Mouse (Mus musculus): ENCODE measurements around the gene Btbd11. TPM values are rescaled to one million over a fixed set of nuclear protein-coding genes. Genes with fewer than 3 reads are reported as not detected.

Gene Btbd11
- polyA plus RNA-seq, 1 experiment from 2014 or later, result 0.39 TPM

- H3K4me3 ChIP-seq (ENCODE audit: low read depth, low read length), result no peak overlapping the region
- H3K36me3 ChIP-seq (ENCODE audit: control insufficient read depth, insufficient read depth), result no peaks in the 10 kb centered on the region
- H3K4me1 ChIP-seq (replicated peaks; ENCODE audit: control insufficient read depth, insufficient read depth, low read length), result no peaks in the 10 kb centered on the region
- no peak for TF ChIP-seq CTCF (IDR thresholded peaks at IDR 0.05; ENCODE audit: low read depth)
- H3K27ac ChIP-seq (ENCODE audit: low read depth, low read length), result no peak overlapping the region
- WGBS, result 83% methylated on average over 14 of the region's 14 CpGs
- no peaks in the 10 kb centered on the region for H3K27me3 ChIP-seq (replicated peaks; ENCODE audit: control insufficient read depth, insufficient read depth, low read length)
- no peak overlapping the region for H3K9ac ChIP-seq (ENCODE audit: low read depth, low read length)
- no peaks in the 10 kb centered on the region for H3K9me3 ChIP-seq (ENCODE audit: control insufficient read depth)
- no peak overlapping the region for H3K4me2 ChIP-seq (replicated peaks; ENCODE audit: low read depth)
- ATAC-seq, result no peak
Measured at GRCm38 (mm10) chr10:85608550-85609278, 222.1 kb downstream of the Btbd11 start.

GRCm38 (mm10) chr10:85617080-85617479, 230.5 kb downstream of the Btbd11 start:
- H3K4me3 ChIP-seq (ENCODE audit: low read depth, low read length), result no peak overlapping the region
- no peak overlapping the region for H3K4me2 ChIP-seq (replicated peaks; ENCODE audit: low read depth)
- H3K36me3 ChIP-seq (ENCODE audit: control insufficient read depth, insufficient read depth), result no peaks in the 10 kb centered on the region
- ATAC-seq, result no peak
- no peaks in the 10 kb centered on the region for H3K4me1 ChIP-seq (replicated peaks; ENCODE audit: control insufficient read depth, insufficient read depth, low read length)
- no peak overlapping the region for H3K27ac ChIP-seq (ENCODE audit: low read depth, low read length)
- 67% methylated on average over 8 of the region's 8 CpGs for WGBS
- no peak overlapping the region for H3K9ac ChIP-seq (ENCODE audit: low read depth, low read length)
- H3K9me3 ChIP-seq (ENCODE audit: control insufficient read depth), result no peaks in the 10 kb centered on the region
- H3K27me3 ChIP-seq (replicated peaks; ENCODE audit: control insufficient read depth, insufficient read depth, low read length), result no peaks in the 10 kb centered on the region
- no peak for TF ChIP-seq CTCF (IDR thresholded peaks at IDR 0.05; ENCODE audit: low read depth)

- H3K27me3 ChIP-seq (replicated peaks; ENCODE audit: control insufficient read depth, insufficient read depth, low read length), result no peaks in the 10 kb centered on the region
- no peak overlapping the region for H3K9ac ChIP-seq (ENCODE audit: low read depth, low read length)
- no peaks in the 10 kb centered on the region for H3K4me1 ChIP-seq (replicated peaks; ENCODE audit: control insufficient read depth, insufficient read depth, low read length)
- H3K4me2 ChIP-seq (replicated peaks; ENCODE audit: low read depth), result no peak overlapping the region
- no peak overlapping the region for H3K4me3 ChIP-seq (ENCODE audit: low read depth, low read length)
- H3K36me3 ChIP-seq (ENCODE audit: control insufficient read depth, insufficient read depth), result no peaks in the 10 kb centered on the region
- no peak for ATAC-seq
- H3K27ac ChIP-seq (ENCODE audit: low read depth, low read length), result no peak overlapping the region
- H3K9me3 ChIP-seq (ENCODE audit: control insufficient read depth), result no peaks in the 10 kb centered on the region
- no peak for TF ChIP-seq CTCF (IDR thresholded peaks at IDR 0.05; ENCODE audit: low read depth)
- WGBS, result 74% methylated on average over 12 of the region's 12 CpGs
Measured at GRCm38 (mm10) chr10:85617501-85618417, 231.1 kb downstream of the Btbd11 start.

GRCm38 (mm10) chr10:85621067-85621466, 234.5 kb downstream of the Btbd11 start:
- no peak for ATAC-seq
- WGBS, result 87% methylated on average over 6 of the region's 6 CpGs
- no peak overlapping the region for H3K9ac ChIP-seq (ENCODE audit: low read depth, low read length)
- no peaks in the 10 kb centered on the region for H3K27me3 ChIP-seq (replicated peaks; ENCODE audit: control insufficient read depth, insufficient read depth, low read length)
- no peaks in the 10 kb centered on the region for H3K36me3 ChIP-seq (ENCODE audit: control insufficient read depth, insufficient read depth)
- no peaks in the 10 kb centered on the region for H3K9me3 ChIP-seq (ENCODE audit: control insufficient read depth)
- H3K4me3 ChIP-seq (ENCODE audit: low read depth, low read length), result no peak overlapping the region
- no peak overlapping the region for H3K4me2 ChIP-seq (replicated peaks; ENCODE audit: low read depth)
- no peak for TF ChIP-seq CTCF (IDR thresholded peaks at IDR 0.05; ENCODE audit: low read depth)
- no peak overlapping the region for H3K27ac ChIP-seq (ENCODE audit: low read depth, low read length)
- H3K4me1 ChIP-seq (replicated peaks; ENCODE audit: control insufficient read depth, insufficient read depth, low read length), result 0 out of 2 replicates have a peak, but pooled peaks cover 3% of the 10 kb centered on the region

- Histone ChIP-seq H3K36me3 (ENCODE audit: control insufficient read depth, insufficient read depth) (no peaks in the 10 kb centered on the region), H3K4me3 (ENCODE audit: low read depth, low read length) (peak overlapping the region; percentile 33), H3K4me1 (replicated peaks; ENCODE audit: control insufficient read depth, insufficient read depth, low read length) (0 out of 2 replicates have a peak, but pooled peaks cover 3% of the 10 kb centered on the region), H3K9ac (ENCODE audit: low read depth, low read length) (no peak overlapping the region), H3K9me3 (ENCODE audit: control insufficient read depth) (no peaks in the 10 kb centered on the region), H3K27me3 (replicated peaks; ENCODE audit: control insufficient read depth, insufficient read depth, low read length) (no peaks in the 10 kb centered on the region), H3K4me2 (replicated peaks; ENCODE audit: low read depth) (peak overlapping the region; percentile 67), H3K27ac (ENCODE audit: low read depth, low read length) (no peak overlapping the region)
- no peak for ATAC-seq
- 5% methylated on average over 31 of the region's 31 CpGs for WGBS
- TF ChIP-seq CTCF (IDR thresholded peaks at IDR 0.05; ENCODE audit: low read depth), result peak; percentile 78
Measured at GRCm38 (mm10) chr10:85624504-85625169, 238.0 kb downstream of the Btbd11 start.
